Mouse (Mus musculus) limb, embryonic 15.5 days (tissue): ENCODE measurements around the gene Gm21970. TPM values are rescaled to one million over a fixed set of nuclear protein-coding genes. Genes with fewer than 3 reads are reported as not detected.

Experiments used
- ATAC-seq: fragments of 200-750 bp; cut with Nextera tagmentation; 2 replicates; pipeline ENCODE4 v1.8.0; 2017; ENCODE audit warnings: low read depth, moderate TSS enrichment; ENCODE audit not compliant: insufficient number of reproducible peaks, low FRiP score, low TSS enrichment
- H3K27ac ChIP-seq: fragments of 300-500 bp; sonication (generic); 2 replicates; pipeline ENCODE4 v1.5.1; 2015; ENCODE audit warnings: moderate library complexity, mild to moderate bottlenecking, inconsistent platforms
- H3K27me3 ChIP-seq: fragments of 300-500 bp; sonication (generic); 2 replicates; pipeline ENCODE4 v1.6.1; 2015; ENCODE audit warnings: inconsistent platforms
- H3K36me3 ChIP-seq: fragments of 300-500 bp; sonication (generic); 2 replicates; pipeline ENCODE4 v1.6.1; 2015; ENCODE audit warnings: inconsistent platforms
- H3K4me1 ChIP-seq: fragments of 300-500 bp; sonication (generic); 2 replicates; pipeline ENCODE4 v1.6.1; 2015; ENCODE audit warnings: inconsistent platforms
- H3K4me2 ChIP-seq: fragments of 300-500 bp; sonication (generic); 2 replicates; pipeline ENCODE4 v1.6.1; 2015; ENCODE audit warnings: mild to moderate bottlenecking, inconsistent platforms
- H3K4me3 ChIP-seq: fragments of 300-500 bp; sonication (generic); 2 replicates; pipeline ENCODE4 v1.5.1; 2015; ENCODE audit warnings: mild to moderate bottlenecking, inconsistent platforms
- H3K9ac ChIP-seq: fragments of 300-500 bp; sonication (generic); 2 replicates; pipeline ENCODE4 v1.6.1; 2015; ENCODE audit warnings: inconsistent platforms
- H3K9me3 ChIP-seq: fragments of 300-500 bp; sonication (generic); 2 replicates; pipeline ENCODE4 v1.6.1; 2016; ENCODE audit warnings: inconsistent platforms
- WGBS: fragments of 180-500 bp; shearing (Covaris S2); methylation state at CpG from one replicate; pipeline ENCODE4 v1.1.7; 2015; 5-methylcytosine and 5-hydroxymethylcytosine counted together
- polyA plus RNA-seq: library from polyadenylated mRNA; unstranded; fragments of >200 nt; fragmentation: Nextera tagmentation; extraction: Ambion mirVana; gene quantifications from 2 replicates; pipeline ENCODE4 v1.2.1, GENCODE M21; 2015

Gene Gm21970
- polyA plus RNA-seq, 1 experiment from 2014 or later, result not detected

- H3K4me1 ChIP-seq, result peaks cover 4% of the 10 kb centered on the region; the same call in 1 of the 2 replicates
- no peak overlapping the region for H3K27ac ChIP-seq
- no peak for ATAC-seq
- H3K36me3 ChIP-seq, result no peaks in the 10 kb centered on the region
- WGBS, result 69% methylated on average over 10 of the region's 10 CpGs
- peaks cover 18% of the 10 kb centered on the region; the same call in 1 of the 2 replicates for H3K27me3 ChIP-seq
- no peaks in the 10 kb centered on the region for H3K9me3 ChIP-seq
- no peak overlapping the region for H3K4me2 ChIP-seq
- no peak overlapping the region for H3K9ac ChIP-seq
- H3K4me3 ChIP-seq, result no peak overlapping the region
Measured at GRCm38 (mm10) chr16:91356760-91357525, 34.6 kb upstream of the Gm21970 start.

- no peak for ATAC-seq
- H3K9me3 ChIP-seq, result no peaks in the 10 kb centered on the region
- peaks cover 15% of the 10 kb centered on the region; the same call in 1 of the 2 replicates for H3K27me3 ChIP-seq
- no peak overlapping the region for H3K4me3 ChIP-seq
- no peaks in the 10 kb centered on the region for H3K36me3 ChIP-seq
- WGBS, result 49% methylated on average over 10 of the region's 10 CpGs
- no peak overlapping the region for H3K9ac ChIP-seq
- H3K27ac ChIP-seq, result no peak overlapping the region
- H3K4me2 ChIP-seq, result no peak overlapping the region
- peaks cover 10% of the 10 kb centered on the region for H3K4me1 ChIP-seq
Measured at GRCm38 (mm10) chr16:91357526-91357900, 34.0 kb upstream of the Gm21970 start.

GRCm38 (mm10) chr16:91358555-91358954, 33.0 kb upstream of the Gm21970 start:
- 36% methylated on average over 8 of the region's 8 CpGs for WGBS
- H3K27me3 ChIP-seq, result 0 out of 2 replicates have a peak, but pooled peaks cover 6% of the 10 kb centered on the region
- no peak overlapping the region; the same call in 1 of the 2 replicates for H3K27ac ChIP-seq
- no peaks in the 10 kb centered on the region for H3K9me3 ChIP-seq
- H3K4me3 ChIP-seq, result no peak overlapping the region
- H3K36me3 ChIP-seq, result no peaks in the 10 kb centered on the region
- ATAC-seq, result no peak
- peaks cover 19% of the 10 kb centered on the region for H3K4me1 ChIP-seq
- H3K4me2 ChIP-seq, result no peak overlapping the region
- H3K9ac ChIP-seq, result no peak overlapping the region

- H3K9me3 ChIP-seq, result no peaks in the 10 kb centered on the region
- H3K4me1 ChIP-seq, result peaks cover 23% of the 10 kb centered on the region
- H3K27me3 ChIP-seq, result 0 out of 2 replicates have a peak, but pooled peaks cover 3% of the 10 kb centered on the region
- no peak overlapping the region for H3K9ac ChIP-seq
- no peak for ATAC-seq
- WGBS, result 77% methylated on average over 13 of the region's 13 CpGs
- H3K27ac ChIP-seq, result no peak overlapping the region
- no peak overlapping the region for H3K4me3 ChIP-seq
- H3K36me3 ChIP-seq, result no peaks in the 10 kb centered on the region
- H3K4me2 ChIP-seq, result no peak overlapping the region
Measured at GRCm38 (mm10) chr16:91359531-91359930, 32.0 kb upstream of the Gm21970 start.

GRCm38 (mm10) chr16:91360162-91360561, 31.4 kb upstream of the Gm21970 start:
- WGBS, result 57% methylated on average over 3 of the region's 3 CpGs
- no peak for ATAC-seq
- H3K27me3 ChIP-seq, result 0 out of 2 replicates have a peak, but pooled peaks cover 3% of the 10 kb centered on the region
- no peak overlapping the region for H3K9ac ChIP-seq
- H3K36me3 ChIP-seq, result no peaks in the 10 kb centered on the region
- peaks cover 23% of the 10 kb centered on the region for H3K4me1 ChIP-seq
- no peak overlapping the region for H3K4me3 ChIP-seq
- H3K4me2 ChIP-seq, result no peak overlapping the region
- H3K27ac ChIP-seq, result no peak overlapping the region
- H3K9me3 ChIP-seq, result no peaks in the 10 kb centered on the region

GRCm38 (mm10) chr16:91362006-91362405, 29.5 kb upstream of the Gm21970 start:
- Histone ChIP-seq H3K27me3 (0 out of 2 replicates have a peak, but pooled peaks cover 3% of the 10 kb centered on the region), H3K4me3 (no peak overlapping the region), H3K4me1 (peaks cover 23% of the 10 kb centered on the region), H3K36me3 (no peaks in the 10 kb centered on the region), H3K27ac (0 out of 2 replicates have a peak overlapping the region, but pooled peaks have one; percentile 59), H3K9ac (no peak overlapping the region), H3K9me3 (no peaks in the 10 kb centered on the region), H3K4me2 (no peak overlapping the region)
- 36% methylated on average over 2 of the region's 2 CpGs for WGBS
- ATAC-seq, result no peak

- H3K36me3 ChIP-seq, result no peaks in the 10 kb centered on the region
- no peak overlapping the region for H3K4me3 ChIP-seq
- 42% methylated on average over 12 of the region's 12 CpGs for WGBS
- H3K4me2 ChIP-seq, result no peak overlapping the region
- no peak overlapping the region for H3K9ac ChIP-seq
- peaks cover 23% of the 10 kb centered on the region for H3K4me1 ChIP-seq
- no peaks in the 10 kb centered on the region for H3K9me3 ChIP-seq
- H3K27me3 ChIP-seq, result 0 out of 2 replicates have a peak, but pooled peaks cover 2% of the 10 kb centered on the region
- no peak for ATAC-seq
- H3K27ac ChIP-seq, result peak overlapping the region; percentile 59
Measured at GRCm38 (mm10) chr16:91362616-91363272, 28.8 kb upstream of the Gm21970 start.

- H3K9ac ChIP-seq, result no peak overlapping the region
- no peaks in the 10 kb centered on the region for H3K27me3 ChIP-seq
- H3K27ac ChIP-seq, result peak overlapping the region; percentile 59
- no peak overlapping the region for H3K4me3 ChIP-seq
- WGBS, result 30% methylated on average over 3 of the region's 3 CpGs
- no peak overlapping the region for H3K4me2 ChIP-seq
- H3K36me3 ChIP-seq, result no peaks in the 10 kb centered on the region
- peak; percentile 59 for ATAC-seq
- no peaks in the 10 kb centered on the region for H3K9me3 ChIP-seq
- H3K4me1 ChIP-seq, result peaks cover 23% of the 10 kb centered on the region
Measured at GRCm38 (mm10) chr16:91363483-91363882, 28.0 kb upstream of the Gm21970 start.

GRCm38 (mm10) chr16:91366567-91366966, 25.0 kb upstream of the Gm21970 start:
- H3K9ac ChIP-seq, result no peak overlapping the region
- H3K27me3 ChIP-seq, result no peaks in the 10 kb centered on the region
- H3K9me3 ChIP-seq, result no peaks in the 10 kb centered on the region
- H3K4me1 ChIP-seq, result peaks cover 19% of the 10 kb centered on the region
- H3K4me3 ChIP-seq, result no peak overlapping the region
- peak overlapping the region; percentile 22 for H3K27ac ChIP-seq
- no peaks in the 10 kb centered on the region for H3K36me3 ChIP-seq
- H3K4me2 ChIP-seq, result no peak overlapping the region
- no peak for ATAC-seq

- no peak overlapping the region for H3K4me3 ChIP-seq
- H3K36me3 ChIP-seq, result no peaks in the 10 kb centered on the region
- H3K4me1 ChIP-seq, result peaks cover 17% of the 10 kb centered on the region
- H3K27ac ChIP-seq, result peak overlapping the region; percentile 22
- WGBS, result 77% methylated on average over 2 of the region's 2 CpGs
- no peak for ATAC-seq
- no peak overlapping the region for H3K4me2 ChIP-seq
- no peak overlapping the region for H3K9ac ChIP-seq
- no peaks in the 10 kb centered on the region for H3K9me3 ChIP-seq
- no peaks in the 10 kb centered on the region for H3K27me3 ChIP-seq
Measured at GRCm38 (mm10) chr16:91367066-91367465, 24.5 kb upstream of the Gm21970 start.

- no peaks in the 10 kb centered on the region for H3K27me3 ChIP-seq
- H3K36me3 ChIP-seq, result no peaks in the 10 kb centered on the region
- peak; percentile 83 for ATAC-seq
- H3K9ac ChIP-seq, result peak within 1 kb of the TSS; percentile 67
- H3K4me1 ChIP-seq, result peaks cover 10% of the 10 kb centered on the region
- H3K9me3 ChIP-seq, result no peaks in the 10 kb centered on the region
- peak within 1 kb of the TSS; percentile 76 for H3K4me3 ChIP-seq
- WGBS, result under 1% methylated on average over 62 of the region's 62 CpGs
- H3K27ac ChIP-seq, result peak within 1 kb of the TSS; percentile 93
- peak within 1 kb of the TSS; percentile 66 for H3K4me2 ChIP-seq
Measured at GRCm38 (mm10) chr16:91372577-91373472, 18.7 kb upstream of the Gm21970 start, which contains the start of gene Ifnar2. Gene Ifnar2, plus strand, starts transcription at chr16:91372783.
